Mouse (Mus musculus) E14TG2a.4 (cell line): ENCODE measurements around the gene Ccnd1.

Experiments
- CTCF ChIP-seq: conservative IDR thresholded peaks from 2 replicates; pipeline ENCODE4 v1.5.1; 2014; ENCODE audit warnings: low read length
- NANOG ChIP-seq: IDR thresholded peaks from 2 replicates; pipeline ENCODE4 v1.6.1; 2014; ENCODE audit warnings: borderline replicate concordance, low read length, mixed read lengths
- POU5F1 ChIP-seq: IDR thresholded peaks from 2 replicates; pipeline ENCODE4 v1.6.1; 2014; ENCODE audit warnings: low read length, borderline replicate concordance

GRCm38 (mm10) chr7:144942744-144943135, 3.0 kb upstream of the Ccnd1 start:
- no peak for TF ChIP-seq CTCF
- no peak for TF ChIP-seq POU5F1
- TF ChIP-seq NANOG = no peak
